Mouse (Mus musculus) hindbrain, embryonic 13.5 days (tissue): ENCODE measurements around the gene Hist1h1d. TPM values are rescaled to one million over a fixed set of nuclear protein-coding genes. Genes with fewer than 3 reads are reported as not detected.

Source experiments
- ATAC-seq: fragments of 200-750 bp; cut with Nextera tagmentation; 2 replicates; pipeline ENCODE4 v1.8.0; 2017; ENCODE audit warnings: moderate TSS enrichment; ENCODE audit not compliant: low FRiP score
- H3K27ac ChIP-seq: fragments of 300-500 bp; sonication (generic); 2 replicates; pipeline ENCODE4 v1.5.1; 2015; ENCODE audit warnings: inconsistent platforms, mild to moderate bottlenecking, moderate library complexity
- H3K27me3 ChIP-seq: fragments of 300-500 bp; sonication (generic); 2 replicates; pipeline ENCODE4 v1.6.1; 2015; ENCODE audit warnings: mild to moderate bottlenecking, inconsistent platforms
- H3K36me3 ChIP-seq: fragments of 300-500 bp; sonication (generic); 2 replicates; pipeline ENCODE4 v1.6.1; 2015; ENCODE audit warnings: mild to moderate bottlenecking, inconsistent platforms
- H3K4me1 ChIP-seq: fragments of 300-500 bp; sonication (generic); replicated peaks from 2 replicates; pipeline ENCODE4 v1.6.1; 2015; ENCODE audit warnings: inconsistent platforms
- H3K4me2 ChIP-seq: fragments of 300-500 bp; sonication (generic); 2 replicates; pipeline ENCODE4 v1.6.1; 2015; ENCODE audit warnings: inconsistent platforms, mild to moderate bottlenecking, moderate library complexity
- H3K4me3 ChIP-seq: fragments of 300-500 bp; sonication (generic); 2 replicates; pipeline ENCODE4 v1.5.1; 2015; ENCODE audit warnings: mild to moderate bottlenecking, inconsistent platforms
- H3K9ac ChIP-seq: fragments of 300-500 bp; sonication (generic); 2 replicates; pipeline ENCODE4 v1.6.1; 2015; ENCODE audit warnings: mild to moderate bottlenecking, inconsistent platforms
- H3K9me3 ChIP-seq: fragments of 300-500 bp; sonication (generic); 2 replicates; pipeline ENCODE4 v1.6.1; 2016; ENCODE audit warnings: inconsistent platforms
- WGBS: fragments of 180-500 bp; shearing (Covaris S2); methylation state at CpG from one replicate; pipeline ENCODE4 v1.1.7; 2015; 5-methylcytosine and 5-hydroxymethylcytosine counted together
- microRNA-seq: library from miRNA; unstranded; fragments of <30 nt; microRNA quantifications from one replicate; pipeline ENCODE4, GENCODE M21; 2016
- polyA plus RNA-seq: library from polyadenylated mRNA; unstranded; fragments of >200 nt; fragmentation: Nextera tagmentation; extraction: Ambion mirVana; gene quantifications from 2 replicates; pipeline ENCODE4 v1.2.1, GENCODE M21; 2015

Hist1h1d gene
- polyA plus RNA-seq, 1 experiment from 2014 or later: 0.10 TPM

DNA sequence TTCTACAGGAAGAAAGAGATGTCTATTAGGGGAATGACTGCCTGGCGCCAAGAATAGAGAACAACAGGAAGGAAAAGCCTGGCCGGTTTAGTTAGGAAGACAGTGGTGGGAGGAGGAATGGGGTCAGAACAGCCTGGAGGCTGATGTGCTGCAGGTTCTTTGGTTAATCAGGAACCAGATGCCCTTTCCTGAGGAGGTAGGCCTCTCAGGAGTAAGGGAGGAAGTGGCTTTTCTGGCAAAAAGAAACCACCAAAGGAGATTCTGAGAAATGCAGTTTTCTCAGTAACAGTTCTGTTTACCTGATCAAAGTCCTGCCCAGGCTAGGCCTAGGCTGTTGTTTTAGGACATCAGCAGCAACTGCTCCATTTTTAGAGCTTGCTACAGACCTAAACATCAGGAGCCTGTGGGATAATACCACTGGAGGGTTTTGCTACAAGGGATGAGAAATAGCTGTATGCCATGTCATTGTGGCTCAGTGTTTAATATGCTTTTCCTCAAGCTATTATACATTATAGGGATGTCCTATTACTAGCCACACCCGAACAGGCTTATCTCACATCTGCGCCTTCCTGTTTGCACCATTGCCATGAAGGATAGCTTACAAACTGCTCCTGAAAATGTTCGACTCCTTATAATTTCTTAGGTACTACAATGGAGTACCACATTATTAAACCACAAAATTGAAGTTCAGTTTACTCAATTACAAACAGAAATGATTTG, 40.1 kb downstream of the Hist1h1d start:
- H3K4me2 ChIP-seq: no peak overlapping the region
- H3K27ac ChIP-seq: no peak overlapping the region
- H3K36me3 ChIP-seq: no peaks in the 10 kb centered on the region
- H3K9ac ChIP-seq: no peak overlapping the region
- H3K27me3 ChIP-seq: no peaks in the 10 kb centered on the region
- H3K9me3 ChIP-seq: no peaks in the 10 kb centered on the region
- no peak for ATAC-seq
- no peak overlapping the region for H3K4me3 ChIP-seq
- WGBS: 88% methylated on average over 5 of the region's 5 CpGs
- H3K4me1 ChIP-seq: no peaks in the 10 kb centered on the region

DNA sequence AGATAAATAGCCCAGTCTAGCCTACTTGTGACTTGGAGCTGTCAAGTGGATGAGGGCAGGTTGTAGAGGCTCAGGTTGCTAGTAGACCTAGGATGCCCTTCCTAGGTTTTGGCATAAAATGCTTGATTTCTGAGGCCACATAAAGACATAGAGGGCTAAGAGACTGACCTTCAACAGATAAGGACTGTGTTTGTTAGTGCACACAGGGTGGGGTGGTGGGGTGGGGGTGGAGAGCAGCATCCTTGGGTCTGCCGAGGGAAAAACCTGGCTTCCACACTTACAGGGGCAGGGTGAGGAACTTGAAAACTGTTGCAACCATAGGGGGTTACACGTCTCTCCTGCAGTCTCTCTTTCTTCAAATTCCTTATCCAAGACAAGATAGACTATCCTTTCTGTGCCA, 42.1 kb downstream of the Hist1h1d start:
- no peaks in the 10 kb centered on the region for H3K27me3 ChIP-seq
- H3K9me3 ChIP-seq: no peaks in the 10 kb centered on the region
- 85% methylated on average over 2 of the region's 2 CpGs for WGBS
- ATAC-seq: no peak
- no peaks in the 10 kb centered on the region for H3K4me1 ChIP-seq
- H3K36me3 ChIP-seq: no peaks in the 10 kb centered on the region
- no peak overlapping the region for H3K9ac ChIP-seq
- no peak overlapping the region for H3K27ac ChIP-seq
- no peak overlapping the region for H3K4me2 ChIP-seq
- no peak overlapping the region for H3K4me3 ChIP-seq

- H3K9me3 ChIP-seq: no peaks in the 10 kb centered on the region
- no peaks in the 10 kb centered on the region for H3K27me3 ChIP-seq
- H3K4me2 ChIP-seq: no peak overlapping the region
- H3K4me1 ChIP-seq: no peaks in the 10 kb centered on the region
- no peak for ATAC-seq
- H3K27ac ChIP-seq: no peak overlapping the region
- H3K36me3 ChIP-seq: no peaks in the 10 kb centered on the region
- H3K4me3 ChIP-seq: no peak overlapping the region
- WGBS: 86% methylated on average over 7 of the region's 7 CpGs
- H3K9ac ChIP-seq: no peak overlapping the region
These were observed 42.7 kb downstream of the Hist1h1d start for GRCm38 (mm10) chr13:23595622-23596372.

- H3K4me2 ChIP-seq: no peak overlapping the region
- H3K9me3 ChIP-seq: no peaks in the 10 kb centered on the region
- no peak overlapping the region for H3K27ac ChIP-seq
- H3K36me3 ChIP-seq: no peaks in the 10 kb centered on the region
- H3K27me3 ChIP-seq: no peaks in the 10 kb centered on the region
- ATAC-seq: no peak
- 8% methylated on average over 9 of the region's 9 CpGs for WGBS
- no peak overlapping the region for H3K4me3 ChIP-seq
- H3K4me1 ChIP-seq: no peaks in the 10 kb centered on the region
- no peak overlapping the region for H3K9ac ChIP-seq
These were observed 44.9 kb downstream of the Hist1h1d start for GRCm38 (mm10) chr13:23597957-23598356.

DNA sequence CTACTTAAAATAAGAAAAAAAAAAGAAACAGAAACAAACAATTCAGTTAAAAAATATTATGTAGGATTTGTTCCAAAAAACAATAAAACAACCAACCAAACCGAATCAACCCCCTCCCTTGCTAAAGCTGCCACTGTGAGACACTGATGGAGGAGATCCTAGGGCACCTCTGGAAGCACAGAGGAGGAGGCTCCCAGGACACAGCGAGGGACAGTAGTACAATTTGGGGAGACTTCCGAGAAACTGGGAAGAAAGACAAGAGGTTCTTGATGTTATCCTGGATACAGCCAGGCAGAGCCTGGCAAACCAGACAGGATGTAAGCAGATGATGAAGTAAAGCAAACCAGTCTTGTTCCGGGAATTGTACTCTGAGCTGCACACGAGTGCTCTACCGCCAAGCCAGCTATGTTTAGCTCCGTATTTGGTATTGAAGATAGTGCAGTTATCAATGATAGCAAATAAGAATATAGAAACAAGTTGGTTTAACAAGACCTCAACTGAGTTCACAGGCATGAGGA, 50.2 kb downstream of the Hist1h1d start:
- 86% methylated on average over 7 of the region's 7 CpGs for WGBS
- H3K36me3 ChIP-seq: no peaks in the 10 kb centered on the region
- H3K9ac ChIP-seq: no peak overlapping the region
- no peaks in the 10 kb centered on the region for H3K9me3 ChIP-seq
- no peak for ATAC-seq
- H3K27ac ChIP-seq: no peak overlapping the region
- no peak overlapping the region for H3K4me2 ChIP-seq
- no peak overlapping the region for H3K4me3 ChIP-seq
- H3K4me1 ChIP-seq: no peaks in the 10 kb centered on the region
- H3K27me3 ChIP-seq: no peaks in the 10 kb centered on the region

GRCm38 (mm10) chr13:23604452-23604851, 51.4 kb downstream of the Hist1h1d start:
- Histone ChIP-seq H3K9me3 (no peaks in the 10 kb centered on the region), H3K9ac (no peak overlapping the region), H3K27ac (no peak overlapping the region), H3K4me1 (no peaks in the 10 kb centered on the region), H3K4me3 (no peak overlapping the region), H3K36me3 (no peaks in the 10 kb centered on the region), H3K27me3 (no peaks in the 10 kb centered on the region), H3K4me2 (no peak overlapping the region)
- no peak for ATAC-seq
- WGBS: 91% methylated on average over 3 of the region's 3 CpGs

- Histone ChIP-seq H3K4me1 (no peaks in the 10 kb centered on the region), H3K36me3 (no peaks in the 10 kb centered on the region), H3K4me3 (no peak overlapping the region), H3K27me3 (no peaks in the 10 kb centered on the region), H3K27ac (no peak overlapping the region), H3K9me3 (no peaks in the 10 kb centered on the region), H3K9ac (no peak overlapping the region), H3K4me2 (no peak overlapping the region)
- no peak for ATAC-seq
- 84% methylated on average over 3 of the region's 3 CpGs for WGBS
These were observed 52.0 kb downstream of the Hist1h1d start for GRCm38 (mm10) chr13:23605052-23605451.

GRCm38 (mm10) chr13:23609209-23609608, 56.1 kb downstream of the Hist1h1d start:
- H3K4me3 ChIP-seq: no peak overlapping the region
- no peak overlapping the region for H3K27ac ChIP-seq
- no peaks in the 10 kb centered on the region for H3K36me3 ChIP-seq
- WGBS: 90% methylated on average over 4 of the region's 4 CpGs
- no peaks in the 10 kb centered on the region for H3K27me3 ChIP-seq
- no peak overlapping the region for H3K4me2 ChIP-seq
- no peak overlapping the region for H3K9ac ChIP-seq
- ATAC-seq: no peak
- no peaks in the 10 kb centered on the region for H3K9me3 ChIP-seq
- H3K4me1 ChIP-seq: no peaks in the 10 kb centered on the region

DNA sequence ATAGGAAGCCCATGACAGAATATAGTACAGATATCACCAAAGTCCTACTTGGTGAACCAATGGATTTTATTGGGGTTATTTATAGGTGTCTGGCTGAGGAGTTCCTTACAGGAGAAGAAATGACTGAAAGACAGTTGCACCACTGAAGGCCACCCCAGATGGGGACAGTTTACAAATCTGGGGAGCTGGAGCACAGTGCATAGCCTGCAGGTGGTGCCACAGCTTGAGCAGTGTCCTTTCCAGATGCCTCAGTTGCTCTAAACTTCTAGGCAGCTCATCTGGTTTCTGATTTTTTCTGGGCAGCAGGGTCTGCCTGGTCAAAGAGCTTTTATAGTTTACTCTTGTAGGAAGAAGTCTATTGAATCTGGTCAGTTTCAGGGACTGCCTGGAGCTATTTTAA, 56.8 kb downstream of the Hist1h1d start:
- no peaks in the 10 kb centered on the region for H3K27me3 ChIP-seq
- H3K9ac ChIP-seq: no peak overlapping the region
- no peak overlapping the region for H3K4me3 ChIP-seq
- no peak overlapping the region for H3K27ac ChIP-seq
- ATAC-seq: no peak
- H3K4me1 ChIP-seq: no peaks in the 10 kb centered on the region
- no peaks in the 10 kb centered on the region for H3K36me3 ChIP-seq
- H3K4me2 ChIP-seq: no peak overlapping the region
- no peaks in the 10 kb centered on the region for H3K9me3 ChIP-seq

Small RNA genes within 50 kb of the gene (microRNA-seq; reads per million reads assigned to microRNA genes)
- gene Gm44297 (not detected), gene Gm44359 (not detected), gene Gm44394 (not detected), gene n-TStga1 (not detected)

Other genes starting within 250 kb of the Hist1h1d start
- gene Zfp322a, start 184.1 kb upstream of the Hist1h1d start, polyA plus RNA-seq: 54.5 and 58.1 TPM in 2 replicates
- gene Abt1, start 129.4 kb upstream of the Hist1h1d start, polyA plus RNA-seq: 9.9 and 10.2 TPM in 2 replicates
- 0.06 TPM in 1 of 2 replicates, not detected in the other for gene Btn1a1, start 87.4 kb upstream of the Hist1h1d start, polyA plus RNA-seq
- gene Btn2a2, start 64.4 kb upstream of the Hist1h1d start, polyA plus RNA-seq: 0.12 TPM in 1 of 2 replicates, not detected in the other
- gene Hist1h4h, start 22.2 kb upstream of the Hist1h1d start, polyA plus RNA-seq: 4.2 and 5.7 TPM in 2 replicates
- gene Hist1h2af, start 19.4 kb upstream of the Hist1h1d start, polyA plus RNA-seq: 2.4 TPM in 1 of 2 replicates, not detected in the other
- gene Hist1h3g, start 17.8 kb upstream of the Hist1h1d start, polyA plus RNA-seq: 1.8 and 3.0 TPM in 2 replicates
- 0.29 TPM in 1 of 2 replicates, not detected in the other for gene Hist1h2bh, start 9.9 kb upstream of the Hist1h1d start, polyA plus RNA-seq
- 0.38 TPM in 1 of 2 replicates, not detected in the other for gene Hist1h3f, start 9.2 kb upstream of the Hist1h1d start, polyA plus RNA-seq
- gene Hist1h4f, start 1.6 kb upstream of the Hist1h1d start, polyA plus RNA-seq: 0.83 TPM in 1 of 2 replicates, not detected in the other
- 2.1 and 2.8 TPM in 2 replicates for gene Hist1h3e, start 9.1 kb downstream of the Hist1h1d start, polyA plus RNA-seq
- 26.4 and 29.3 TPM in 2 replicates for gene Hist1h2ae, start 18.0 kb downstream of the Hist1h1d start, polyA plus RNA-seq
- 2.8 TPM in 2 replicates for gene Hist1h2bg, start 18.1 kb downstream of the Hist1h1d start, polyA plus RNA-seq
- 1.2 and 3.0 TPM in 2 replicates for gene Hist1h2bf, start 20.9 kb downstream of the Hist1h1d start, polyA plus RNA-seq
- 0.61 and 2.7 TPM in 2 replicates for gene Hist1h2ad, start 21.1 kb downstream of the Hist1h1d start, polyA plus RNA-seq
- 1.6 and 2.7 TPM in 2 replicates for gene Hist1h3d, start 22.5 kb downstream of the Hist1h1d start, polyA plus RNA-seq
- gene Hist1h4d, start 28.3 kb downstream of the Hist1h1d start, polyA plus RNA-seq: 50.0 and 52.6 TPM in 2 replicates
- 1.2 and 1.6 TPM in 2 replicates for gene Hist1h2be, start 67.9 kb downstream of the Hist1h1d start, polyA plus RNA-seq
- gene Hist1h1e, start 69.3 kb downstream of the Hist1h1d start, polyA plus RNA-seq: 7.9 and 8.8 TPM in 2 replicates
- 0.38 and 0.54 TPM in 2 replicates for gene Hist1h2ac, start 130.7 kb downstream of the Hist1h1d start, polyA plus RNA-seq
- 17.8 and 23.1 TPM in 2 replicates for gene Hist1h2bc, start 130.9 kb downstream of the Hist1h1d start, polyA plus RNA-seq
- gene Hist1h1t, start 142.6 kb downstream of the Hist1h1d start, polyA plus RNA-seq: not detected in 2 replicates
- 3.9 and 4.4 TPM in 2 replicates for gene Hist1h4c, start 145.2 kb downstream of the Hist1h1d start, polyA plus RNA-seq
- 5.4 and 5.6 TPM in 2 replicates for gene Hfe, start 157.6 kb downstream of the Hist1h1d start, polyA plus RNA-seq
- 8.8 and 9.7 TPM in 2 replicates for gene Hist1h1c, start 185.5 kb downstream of the Hist1h1d start, polyA plus RNA-seq
- 1.3 and 1.9 TPM in 2 replicates for gene Hist1h3c, start 192.3 kb downstream of the Hist1h1d start, polyA plus RNA-seq
- 0.86 and 1.7 TPM in 2 replicates for gene Hist1h2bb, start 193.5 kb downstream of the Hist1h1d start, polyA plus RNA-seq
- gene Hist1h2ab, start 197.9 kb downstream of the Hist1h1d start, polyA plus RNA-seq: 10.5 and 12.7 TPM in 2 replicates
- gene Hist1h3b, start 199.0 kb downstream of the Hist1h1d start, polyA plus RNA-seq: 4.2 and 4.4 TPM in 2 replicates
- gene Hist1h4b, start 203.8 kb downstream of the Hist1h1d start, polyA plus RNA-seq: 1.4 TPM in 1 of 2 replicates, not detected in the other
- gene Hist1h4a, start 208.0 kb downstream of the Hist1h1d start, polyA plus RNA-seq: not detected in 2 replicates
- 1.9 and 2.5 TPM in 2 replicates for gene Hist1h3a, start 209.1 kb downstream of the Hist1h1d start, polyA plus RNA-seq
- gene Hist1h1a, start 210.4 kb downstream of the Hist1h1d start, polyA plus RNA-seq: 0.56 and 1.2 TPM in 2 replicates
- not detected in 2 replicates for gene Trim38, start 216.7 kb downstream of the Hist1h1d start, polyA plus RNA-seq